Mouse (Mus musculus) intestine, embryonic 14.5 days (tissue): ENCODE measurements around the gene Ctbp1. TPM values are rescaled to one million over a fixed set of nuclear protein-coding genes. Genes with fewer than 3 reads are reported as not detected.

ENCODE experiments used
- ATAC-seq: fragments of 200-750 bp; cut with Nextera tagmentation; replicated peaks from 2 replicates; pipeline ENCODE4 v1.8.0; 2017; ENCODE audit warnings: low read depth, moderate number of reproducible peaks, moderate TSS enrichment, moderate library complexity; ENCODE audit not compliant: low FRiP score, low TSS enrichment
- DNase-seq: peaks from one replicate; pipeline ENCODE4 v3.0.0-alpha.2; 2018; ENCODE audit warnings: low spot score
- H3K27ac ChIP-seq: fragments of 300-500 bp; sonication (generic); 2 replicates; pipeline ENCODE4 v1.5.1; 2014; ENCODE audit warnings: low read depth, mild to moderate bottlenecking, control low read depth
- H3K27me3 ChIP-seq: fragments of 300-500 bp; sonication (generic); replicated peaks from 2 replicates; pipeline ENCODE4 v1.6.1; 2014; ENCODE audit warnings: low read length, control low read depth; ENCODE audit not compliant: control insufficient read depth, insufficient read depth
- H3K36me3 ChIP-seq: fragments of 300-500 bp; sonication (generic); 2 replicates; pipeline ENCODE4 v1.6.1; 2014; ENCODE audit warnings: low read length, control low read depth; ENCODE audit not compliant: control insufficient read depth, insufficient read depth
- H3K4me1 ChIP-seq: fragments of 300-500 bp; sonication (generic); replicated peaks from 2 replicates; pipeline ENCODE4 v1.6.1; 2014; ENCODE audit warnings: low read length, control low read depth, mixed read lengths; ENCODE audit not compliant: control insufficient read depth, insufficient read depth
- H3K4me2 ChIP-seq: fragments of 300-500 bp; sonication (generic); 2 replicates; pipeline ENCODE4 v1.6.1; 2014; ENCODE audit warnings: low read length
- H3K4me3 ChIP-seq: fragments of 300-500 bp; sonication (generic); 2 replicates; pipeline ENCODE4 v1.5.1; 2014; ENCODE audit warnings: low read depth, low read length, control low read depth, mixed read lengths
- H3K9ac ChIP-seq: fragments of 300-500 bp; sonication (generic); 2 replicates; pipeline ENCODE4 v1.6.1; 2014; ENCODE audit warnings: mild to moderate bottlenecking, low read length
- H3K9me3 ChIP-seq: fragments of 300-500 bp; sonication (generic); 2 replicates; pipeline ENCODE4 v1.6.1; 2016; ENCODE audit warnings: low read length, control low read depth; ENCODE audit not compliant: control insufficient read depth
- WGBS: fragments of 180-500 bp; shearing (Covaris S2); extraction: QIAGEN DNeasy Blood & Tissue Kit; methylation state at CpG from one replicate; pipeline ENCODE4 v1.1.7; 2014; 5-methylcytosine and 5-hydroxymethylcytosine counted together
- polyA plus RNA-seq: library from polyadenylated mRNA; unstranded; fragments of >200 nt; fragmentation: Nextera tagmentation; extraction: Ambion mirVana; gene quantifications from 2 replicates; pipeline ENCODE4 v1.2.1, GENCODE M21; 2014

Gene Ctbp1
- polyA plus RNA-seq, 1 experiment from 2014 or later = 359 TPM

- 91% methylated on average over 11 of the region's 11 CpGs for WGBS
These were observed 37.1 kb downstream of the Ctbp1 start for GRCm38 (mm10) chr5:33237600-33238255.

GRCm38 (mm10) chr5:33234391-33235031 lies 40.3 kb downstream of the Ctbp1 start:
- Histone ChIP-seq H3K27ac (peak overlapping the region; percentile 34; the same call in 1 of the 2 replicates), H3K4me3 (no peak overlapping the region), H3K4me1 (peaks cover 24% of the 10 kb centered on the region), H3K36me3 (no peaks in the 10 kb centered on the region), H3K9me3 (no peaks in the 10 kb centered on the region), H3K9ac (no peak overlapping the region), H3K27me3 (no peaks in the 10 kb centered on the region), H3K4me2 (no peak overlapping the region; the same call in 1 of the 2 replicates)
- ATAC-seq (peak; percentile 33; the same call in 1 of the 2 replicates), DNase-seq (no peak)
- WGBS = 21% methylated on average over 13 of the region's 13 CpGs

More at GRCm38 (mm10) chr5:33237600-33238255, 37.1 kb downstream of the Ctbp1 start:
- H3K9me3 ChIP-seq = no peaks in the 10 kb centered on the region
- H3K36me3 ChIP-seq = no peaks in the 10 kb centered on the region
- no peak overlapping the region for H3K27ac ChIP-seq
- ATAC-seq (no peak), DNase-seq (no peak)
- no peak overlapping the region for H3K4me3 ChIP-seq
- peaks cover 27% of the 10 kb centered on the region for H3K4me1 ChIP-seq
- no peak overlapping the region for H3K4me2 ChIP-seq
- H3K27me3 ChIP-seq = no peaks in the 10 kb centered on the region
- H3K9ac ChIP-seq = no peak overlapping the region

- H3K36me3 ChIP-seq = no peaks in the 10 kb centered on the region
- ATAC-seq (no peak), DNase-seq (no peak)
- H3K4me2 ChIP-seq = no peak overlapping the region
- H3K4me1 ChIP-seq = peaks cover 36% of the 10 kb centered on the region
- no peaks in the 10 kb centered on the region for H3K9me3 ChIP-seq
- WGBS = 70% methylated on average over 5 of the region's 5 CpGs
- H3K9ac ChIP-seq = no peak overlapping the region
- no peaks in the 10 kb centered on the region for H3K27me3 ChIP-seq
- H3K4me3 ChIP-seq = no peak overlapping the region
- no peak overlapping the region for H3K27ac ChIP-seq
These were observed 42.0 kb downstream of the Ctbp1 start for GRCm38 (mm10) chr5:33232791-33233190.

- Histone ChIP-seq H3K9ac (no peak overlapping the region), H3K9me3 (no peaks in the 10 kb centered on the region), H3K4me1 (peaks cover 32% of the 10 kb centered on the region), H3K4me2 (no peak overlapping the region), H3K27me3 (no peaks in the 10 kb centered on the region), H3K4me3 (no peak overlapping the region), H3K27ac (no peak overlapping the region), H3K36me3 (no peaks in the 10 kb centered on the region)
- ATAC-seq = no peak
- DNase-seq = no peak
- WGBS = 57% methylated on average over 5 of the region's 5 CpGs
These were observed 44.5 kb downstream of the Ctbp1 start for GRCm38 (mm10) chr5:33230285-33230684.

- Histone ChIP-seq H3K4me2 (no peak overlapping the region), H3K9me3 (no peaks in the 10 kb centered on the region), H3K4me1 (peaks cover 27% of the 10 kb centered on the region), H3K36me3 (no peaks in the 10 kb centered on the region), H3K27ac (peak overlapping the region; percentile 71), H3K9ac (no peak overlapping the region), H3K27me3 (no peaks in the 10 kb centered on the region), H3K4me3 (no peak overlapping the region)
- WGBS = 54% methylated on average over 5 of the region's 5 CpGs
- ATAC-seq (no peak), DNase-seq (no peak)
These were observed 46.4 kb downstream of the Ctbp1 start for GRCm38 (mm10) chr5:33228428-33228827.

GRCm38 (mm10) chr5:33225673-33226072 lies 49.1 kb downstream of the Ctbp1 start:
- Histone ChIP-seq H3K9ac (no peak overlapping the region), H3K4me3 (no peak overlapping the region), H3K9me3 (no peaks in the 10 kb centered on the region), H3K36me3 (no peaks in the 10 kb centered on the region), H3K27me3 (no peaks in the 10 kb centered on the region), H3K4me2 (no peak overlapping the region), H3K27ac (no peak overlapping the region), H3K4me1 (peaks cover 41% of the 10 kb centered on the region)
- DNase-seq (no peak), ATAC-seq (no peak)
- WGBS = 88% methylated on average over 5 of the region's 5 CpGs

GRCm38 (mm10) chr5:33224491-33224890 lies 50.3 kb downstream of the Ctbp1 start:
- DNase-seq = no peak
- Histone ChIP-seq H3K36me3 (no peaks in the 10 kb centered on the region), H3K9me3 (no peaks in the 10 kb centered on the region), H3K4me3 (no peak overlapping the region), H3K27me3 (no peaks in the 10 kb centered on the region), H3K27ac (no peak overlapping the region), H3K9ac (no peak overlapping the region), H3K4me2 (no peak overlapping the region), H3K4me1 (peaks cover 38% of the 10 kb centered on the region)
- no peak for ATAC-seq
- 85% methylated on average over 7 of the region's 7 CpGs for WGBS

GRCm38 (mm10) chr5:33222841-33223744 lies 51.7 kb downstream of the Ctbp1 start:
- Histone ChIP-seq H3K27me3 (no peaks in the 10 kb centered on the region), H3K9ac (no peak overlapping the region), H3K4me3 (no peak overlapping the region), H3K9me3 (no peaks in the 10 kb centered on the region), H3K4me2 (no peak overlapping the region), H3K4me1 (peaks cover 41% of the 10 kb centered on the region), H3K36me3 (no peaks in the 10 kb centered on the region), H3K27ac (peak overlapping the region; percentile 39; the same call in 1 of the 2 replicates)
- no peak for ATAC-seq
- no peak for DNase-seq
- 39% methylated on average over 9 of the region's 9 CpGs for WGBS
